Mouse (Mus musculus): Measurements from ENCODE around the gene Pde4b.

Gene Pde4b

DNA sequence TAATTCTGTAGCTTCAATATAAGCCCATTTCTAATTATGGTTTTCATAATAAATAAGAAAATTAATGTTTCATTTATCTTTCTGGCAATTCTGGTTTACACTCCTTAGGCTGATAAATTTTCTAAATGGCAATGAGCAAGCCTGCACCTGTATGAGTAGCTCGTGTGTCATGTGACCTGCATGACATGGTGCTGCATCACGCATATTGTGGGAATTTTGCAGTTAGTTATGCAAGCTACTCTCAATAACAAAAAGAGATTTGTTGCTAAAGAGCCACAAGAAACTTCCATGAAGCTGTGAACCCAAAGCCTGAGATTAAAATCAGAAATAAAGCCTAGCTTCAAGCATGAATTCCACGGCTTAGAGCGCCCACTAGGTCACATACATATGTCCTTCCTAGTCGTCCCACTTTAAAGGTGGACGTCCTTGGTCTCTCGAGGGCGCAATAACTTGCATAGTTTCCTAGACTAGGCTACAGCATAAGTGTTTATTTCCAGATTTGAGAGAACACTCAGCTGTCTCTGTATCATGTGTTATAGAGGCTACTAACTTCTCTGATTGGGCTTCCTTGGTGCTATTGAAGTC is 494.9 kb downstream of the Pde4b start:
- DNase-seq: no peak

DNA sequence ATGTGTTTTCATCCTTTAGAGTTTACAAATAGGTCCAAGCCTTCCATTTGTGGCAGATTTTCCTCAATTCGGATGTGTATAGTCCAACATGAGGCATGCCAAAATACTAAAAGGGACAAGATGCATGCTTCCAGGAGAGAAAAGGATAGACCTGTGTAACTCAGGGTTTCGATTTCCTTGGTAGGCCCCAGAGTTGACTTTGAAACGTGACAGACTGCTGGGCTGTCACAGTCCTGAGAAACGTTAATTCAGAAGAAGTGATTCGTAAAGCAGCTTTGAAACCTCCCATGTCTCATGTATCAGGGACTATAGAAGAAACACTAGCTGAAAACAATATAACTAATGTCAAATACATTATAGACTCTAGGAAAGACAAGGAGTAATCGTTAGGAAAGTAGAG is 495.6 kb downstream of the Pde4b start:
- no peak for DNase-seq

DNA sequence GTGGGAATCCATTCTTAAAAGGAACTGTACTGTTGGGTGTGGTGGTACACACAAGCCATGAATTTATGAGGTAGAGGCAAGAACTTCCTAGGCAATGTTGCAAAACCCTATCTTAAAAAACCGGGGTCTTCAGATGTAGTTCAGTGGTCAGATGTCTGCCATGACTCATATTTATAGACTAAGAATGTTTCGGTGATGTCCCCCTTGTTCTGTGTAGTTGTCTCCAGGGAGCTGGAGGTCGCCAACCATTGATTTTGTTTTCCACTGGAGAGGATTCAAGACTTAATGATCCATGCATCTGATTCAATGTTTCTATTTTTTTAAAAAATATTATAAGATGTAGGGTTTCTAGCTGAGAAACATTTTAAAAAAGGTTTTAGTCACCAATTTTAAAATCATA is 496.1 kb downstream of the Pde4b start:
- no peak for DNase-seq

DNA sequence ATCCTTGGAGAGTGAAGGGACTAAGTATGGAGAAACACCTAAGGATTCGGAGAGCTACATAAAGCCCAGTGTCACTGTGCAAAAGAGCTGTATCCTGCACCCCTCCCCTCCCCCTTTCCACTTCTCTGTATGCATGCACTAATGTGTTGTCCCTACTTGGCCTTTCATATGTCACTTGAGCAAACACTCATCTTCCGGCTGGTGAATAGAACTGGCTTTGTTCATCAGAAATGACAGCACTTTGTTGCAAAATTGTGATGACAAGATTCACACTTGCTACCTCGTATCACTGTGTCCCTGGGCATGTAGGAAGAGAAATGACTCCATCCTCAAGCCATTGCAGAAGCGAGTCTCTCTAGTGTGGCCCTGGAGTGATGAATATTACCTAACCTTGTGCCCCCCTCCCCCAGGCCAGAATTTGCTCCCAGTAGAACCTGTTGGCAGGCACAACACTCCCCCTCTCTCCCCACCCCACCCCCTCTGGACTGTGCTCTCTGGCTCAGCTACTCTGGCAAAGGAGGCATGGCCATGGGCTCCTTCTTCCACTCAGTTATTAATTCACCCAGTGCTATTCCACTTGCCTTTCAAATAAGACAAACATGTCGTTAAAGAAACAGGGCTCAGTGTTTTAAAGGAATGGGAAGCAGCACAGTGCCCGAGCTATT is 497.4 kb downstream of the Pde4b start:
- no peak for DNase-seq

DNA sequence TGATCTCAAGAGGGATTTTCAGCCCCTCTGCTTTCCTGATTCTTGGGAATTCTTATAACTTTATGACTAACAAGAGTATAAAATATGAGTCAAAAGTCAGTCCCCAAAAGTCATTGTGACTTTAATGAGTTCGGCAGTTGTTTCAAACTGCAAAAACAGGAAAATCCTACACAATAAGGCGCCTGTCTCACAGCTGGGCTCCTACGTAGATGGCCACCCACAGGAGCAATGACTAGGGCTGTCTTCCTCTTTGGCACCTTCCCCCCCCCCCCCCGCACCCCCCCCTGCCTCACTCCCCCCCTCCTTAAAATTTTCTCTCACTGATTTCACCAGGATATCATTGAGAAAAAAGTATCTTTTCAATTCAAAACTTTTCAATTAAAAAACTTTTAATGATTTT is 498.2 kb downstream of the Pde4b start:
- no peak for DNase-seq

DNA sequence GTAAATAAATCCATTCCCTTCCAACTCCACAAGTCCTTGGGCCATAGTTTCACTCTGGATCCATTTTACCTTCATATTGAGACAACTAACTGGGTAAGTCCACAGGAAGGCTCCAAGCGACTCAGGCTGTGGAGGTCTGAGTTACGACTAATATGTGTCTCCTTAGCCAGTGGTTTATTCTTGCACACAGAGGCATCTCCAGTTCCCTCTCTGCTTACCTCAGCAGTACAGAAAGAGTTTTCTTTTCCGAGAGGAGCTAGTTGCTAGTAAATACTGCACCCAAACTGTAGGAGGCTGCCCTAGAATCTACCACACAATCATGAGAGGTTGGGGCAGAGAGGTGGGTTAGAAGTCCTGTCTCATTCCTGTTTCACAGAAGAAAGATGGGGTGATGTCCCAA is 499.4 kb downstream of the Pde4b start:
- no peak for DNase-seq

DNA sequence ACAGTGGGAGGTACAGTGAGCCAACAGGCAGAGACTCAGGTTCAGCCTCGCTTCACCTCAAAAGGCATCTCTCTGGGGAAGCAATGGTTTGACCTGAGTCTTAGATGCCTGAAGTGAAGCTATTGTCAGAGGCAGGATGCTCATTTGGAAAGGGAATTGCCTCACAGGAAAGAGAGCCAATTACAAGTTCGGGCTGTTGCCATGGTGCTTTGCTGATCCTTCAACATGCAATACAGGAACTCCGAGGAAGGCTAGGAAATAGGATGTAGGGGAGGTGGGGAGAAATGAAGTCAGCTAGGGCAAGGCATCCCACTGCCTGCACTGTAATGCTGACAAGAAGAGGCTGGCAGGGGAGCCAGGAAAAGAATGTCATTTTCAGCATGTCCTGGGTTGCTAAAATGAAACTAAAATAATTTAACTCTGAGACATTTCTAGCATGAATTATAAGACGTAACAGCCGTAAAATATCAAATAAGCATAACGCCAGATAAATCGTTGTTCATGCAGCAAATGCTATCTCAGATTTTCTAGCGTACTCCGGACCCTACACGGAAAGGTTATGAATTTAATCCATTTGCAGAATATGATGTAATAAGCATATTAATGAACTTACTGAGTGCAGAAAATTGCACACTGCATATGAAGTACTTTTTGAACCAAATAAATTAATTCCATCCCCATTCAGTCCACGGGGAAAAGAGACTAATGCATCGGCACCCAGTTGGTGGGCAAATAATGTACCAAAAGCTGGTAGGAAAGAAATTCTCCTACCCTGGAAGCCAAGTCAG is 501.5 kb downstream of the Pde4b start:
- no peak for DNase-seq

DNA sequence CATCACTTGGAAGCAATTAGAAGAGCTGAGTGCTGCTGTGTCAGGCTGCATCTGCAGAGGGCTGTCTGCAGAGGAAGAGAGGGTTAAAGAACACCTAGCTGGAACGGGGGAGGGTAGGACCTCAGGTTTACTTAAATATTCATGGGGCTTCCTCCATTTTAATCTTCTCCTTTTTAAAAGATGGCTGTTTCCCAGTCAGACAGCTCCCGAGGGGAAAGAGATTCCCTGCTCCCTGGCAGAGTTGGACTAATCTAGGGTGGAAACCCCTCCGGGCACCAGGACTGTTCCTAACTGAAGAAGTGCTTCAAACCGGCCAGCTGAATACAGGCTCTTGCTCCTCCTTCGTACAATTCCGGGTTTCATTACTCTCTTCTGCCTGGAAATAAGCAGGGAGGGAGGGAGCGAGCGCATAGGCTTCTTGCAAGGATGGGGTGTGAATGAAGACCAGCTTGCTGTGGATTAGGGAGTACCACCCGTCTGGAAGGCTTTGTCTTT is 502.2 kb downstream of the Pde4b start:
- no peak for DNase-seq

DNA sequence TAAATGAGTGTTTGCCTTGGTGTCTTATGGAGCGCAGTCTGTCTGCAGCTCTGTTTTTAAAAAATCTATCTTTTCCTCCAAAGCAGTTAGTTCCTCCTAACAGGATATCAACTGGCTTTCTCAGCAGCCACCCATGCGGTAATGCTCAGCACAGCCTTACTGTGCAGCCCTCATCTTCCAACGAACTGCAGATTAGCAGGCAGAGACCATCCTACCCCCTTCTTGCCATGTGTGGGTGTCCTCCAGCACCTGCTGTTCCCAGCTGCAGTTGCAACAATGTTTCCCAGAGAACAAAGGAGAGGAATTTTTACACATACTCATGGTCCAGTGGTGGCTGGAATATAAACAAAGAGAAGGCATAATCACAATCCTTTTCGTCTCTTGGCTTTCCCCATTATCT is 504.5 kb downstream of the Pde4b start:
- DNase-seq: no peak

DNA sequence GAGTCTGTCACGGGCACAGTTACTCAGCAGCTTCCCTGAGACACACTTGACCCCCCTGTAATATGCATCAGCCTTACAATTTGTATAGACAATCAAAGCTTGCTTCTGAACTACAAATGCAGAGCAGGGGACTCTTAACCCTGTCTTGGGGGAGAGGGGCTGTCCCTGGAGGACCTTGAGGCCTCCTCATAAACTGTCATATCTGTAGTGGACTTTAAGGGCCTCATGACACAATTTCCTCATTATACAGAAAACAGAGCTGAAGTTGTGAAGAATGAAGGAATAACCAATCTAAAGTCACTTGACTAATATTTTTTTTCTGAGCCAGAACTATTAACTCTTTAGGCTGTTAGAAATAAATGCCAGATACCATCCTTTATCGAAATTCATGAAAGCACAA is 505.2 kb downstream of the Pde4b start:
- DNase-seq: no peak

DNA sequence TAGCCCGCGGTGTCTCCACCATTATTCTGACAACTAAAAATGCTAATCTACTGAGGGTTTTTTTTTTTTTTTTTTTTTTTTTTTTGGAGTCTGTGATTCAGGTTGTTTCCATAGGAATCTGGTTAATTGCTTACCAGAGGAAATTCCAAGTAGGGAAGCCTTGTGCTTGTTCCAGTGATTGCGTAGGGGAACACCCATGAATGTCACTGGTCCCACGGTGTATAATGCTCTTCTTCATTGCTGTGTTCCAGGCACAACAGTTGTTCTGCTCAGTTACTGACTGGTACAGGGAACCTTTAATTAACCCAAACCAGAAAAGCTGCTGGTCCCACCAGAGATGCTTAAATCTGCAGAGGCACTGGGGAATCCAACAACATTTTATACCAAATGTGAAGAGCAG is 506.3 kb downstream of the Pde4b start:
- DNase-seq: no peak

DNA sequence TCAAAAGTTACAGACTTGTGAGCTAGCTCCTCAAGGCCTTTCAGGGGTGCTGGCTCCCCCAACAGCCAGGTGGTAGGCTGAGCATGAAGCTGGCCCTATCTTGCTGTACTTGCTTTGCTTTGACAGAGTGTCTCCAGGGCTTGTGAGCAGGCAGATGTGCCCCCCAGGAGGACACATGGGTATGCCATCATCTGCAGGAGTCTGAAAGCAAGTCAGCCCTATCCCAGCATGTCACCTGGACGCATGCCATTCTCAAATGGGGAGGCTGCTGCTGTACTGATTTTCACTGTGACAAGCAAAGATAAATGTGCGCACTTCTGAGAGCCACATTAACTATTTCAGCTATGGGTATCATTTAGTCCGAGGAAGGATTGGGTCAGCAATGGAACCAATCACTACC is 507.2 kb downstream of the Pde4b start:
- no peak for DNase-seq

DNA sequence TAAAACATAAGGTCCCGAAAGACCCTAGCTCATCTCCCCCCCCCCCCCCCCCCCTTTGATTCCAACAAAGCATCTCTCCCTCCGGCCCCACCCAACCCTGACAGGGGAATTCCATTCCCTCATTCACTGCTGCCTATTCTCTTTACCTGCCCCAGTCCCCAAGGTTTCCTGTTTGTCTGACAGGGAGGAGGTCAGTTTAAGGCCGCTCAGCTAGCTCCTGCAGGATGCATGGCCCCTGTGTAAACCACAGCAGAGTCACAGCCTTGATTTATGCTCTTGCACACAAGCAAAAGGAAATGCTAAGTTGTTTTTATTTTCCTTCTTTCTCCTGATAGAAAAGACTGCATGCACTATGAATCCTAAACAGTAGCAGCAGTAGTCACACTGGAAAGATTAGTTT is 516.6 kb downstream of the Pde4b start:
- no peak for DNase-seq

DNA sequence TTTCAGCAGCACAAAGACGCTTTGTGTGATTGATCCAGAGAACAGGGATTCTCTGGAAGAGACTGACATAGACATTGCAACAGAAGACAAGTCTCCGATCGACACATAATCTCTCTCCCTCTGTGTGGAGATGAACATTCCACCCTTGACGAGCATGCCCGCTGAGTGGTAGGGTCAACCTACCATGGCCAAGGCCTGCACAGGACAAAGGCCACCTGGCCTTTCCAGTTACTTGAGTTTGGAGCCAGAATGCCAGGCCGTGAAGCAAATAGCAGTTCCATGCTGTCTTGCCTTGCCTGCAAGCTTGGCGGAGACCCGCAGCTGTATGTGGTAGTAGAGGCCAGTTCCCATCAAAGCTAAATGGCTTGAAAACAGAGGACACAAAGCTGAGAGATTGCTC is 517.9 kb downstream of the Pde4b start:
- no peak for DNase-seq

DNA sequence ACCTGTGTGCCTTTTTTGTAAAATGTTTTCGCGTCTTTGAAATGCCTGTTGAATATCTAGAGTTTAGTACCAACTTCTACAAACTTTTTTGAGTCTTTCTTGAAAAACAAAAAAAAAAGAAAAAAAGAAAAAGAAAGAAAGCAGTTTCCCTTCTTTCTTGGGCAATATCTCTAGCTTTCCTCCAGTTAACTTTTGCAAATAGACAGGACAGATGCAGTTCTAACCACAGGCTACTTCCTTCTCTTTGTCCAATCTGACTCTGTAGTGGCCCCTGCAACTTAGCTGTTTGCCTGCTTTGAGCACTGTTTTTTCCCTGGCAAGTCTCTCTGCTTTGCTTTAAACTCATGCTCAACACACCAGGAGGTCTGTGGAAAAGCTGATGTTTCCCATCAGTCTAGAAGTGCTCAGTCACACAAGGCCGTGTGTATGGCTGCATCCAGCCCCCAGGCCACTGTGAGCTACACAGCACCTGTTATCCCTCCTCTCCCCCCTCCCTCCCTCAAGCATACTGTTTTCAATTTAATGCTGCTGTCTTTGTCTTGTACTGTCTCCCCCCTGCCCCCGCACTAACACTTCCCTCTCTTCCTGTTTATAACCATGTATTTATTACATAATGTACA is 518.5 kb downstream of the Pde4b start:
- DNase-seq: no peak

DNA sequence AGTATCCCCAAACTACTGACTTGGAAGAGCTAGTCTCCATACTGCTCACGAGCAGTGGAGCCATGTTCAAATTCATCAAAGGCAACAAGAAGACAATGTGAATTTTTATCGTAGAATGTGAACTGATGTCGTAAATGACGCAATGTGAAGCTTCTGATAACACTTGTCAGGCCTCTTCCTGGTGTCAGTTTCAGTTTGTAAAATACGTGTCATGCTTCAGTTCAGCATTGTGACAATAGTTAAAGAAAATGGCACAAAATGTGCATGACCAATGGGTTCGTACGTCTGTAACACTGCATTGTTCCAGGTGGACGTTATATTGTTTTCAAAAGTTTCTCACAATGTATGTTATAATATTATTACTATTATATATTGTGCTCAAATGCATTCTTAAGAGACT is 519.5 kb downstream of the Pde4b start:
- no peak for DNase-seq

DNA sequence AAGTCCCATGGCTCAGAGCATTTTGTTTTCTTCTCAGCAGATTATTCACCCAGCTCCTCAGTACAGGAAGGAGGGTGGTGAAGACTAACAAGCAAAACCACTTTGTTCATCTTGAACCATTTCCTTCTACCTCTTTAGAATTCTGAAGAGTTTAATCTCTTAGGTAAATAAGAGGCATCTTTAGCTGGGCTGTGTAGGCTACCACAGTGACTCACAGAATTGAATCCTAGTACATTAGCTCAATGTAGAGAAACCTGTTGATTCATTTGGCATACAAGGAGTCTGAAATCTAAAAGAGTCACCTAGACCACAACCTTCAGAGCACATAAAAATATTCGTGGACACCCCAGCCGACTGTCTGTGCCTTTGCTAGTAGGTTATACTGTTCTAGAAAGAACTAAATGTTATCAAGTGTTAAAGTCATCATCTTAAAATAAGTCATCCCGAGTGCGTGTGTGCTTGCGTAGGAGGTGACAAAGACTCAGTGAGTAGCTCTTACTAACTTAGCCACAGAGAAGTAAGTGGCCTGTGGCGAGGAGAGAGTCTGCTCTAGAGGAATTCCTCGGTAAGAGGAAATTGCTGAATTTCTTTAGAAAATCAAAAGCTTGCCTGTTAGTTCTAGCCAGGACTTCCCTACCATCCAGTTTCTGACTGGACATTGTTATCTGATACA is 520.5 kb downstream of the Pde4b start:
- DNase-seq: no peak

DNA sequence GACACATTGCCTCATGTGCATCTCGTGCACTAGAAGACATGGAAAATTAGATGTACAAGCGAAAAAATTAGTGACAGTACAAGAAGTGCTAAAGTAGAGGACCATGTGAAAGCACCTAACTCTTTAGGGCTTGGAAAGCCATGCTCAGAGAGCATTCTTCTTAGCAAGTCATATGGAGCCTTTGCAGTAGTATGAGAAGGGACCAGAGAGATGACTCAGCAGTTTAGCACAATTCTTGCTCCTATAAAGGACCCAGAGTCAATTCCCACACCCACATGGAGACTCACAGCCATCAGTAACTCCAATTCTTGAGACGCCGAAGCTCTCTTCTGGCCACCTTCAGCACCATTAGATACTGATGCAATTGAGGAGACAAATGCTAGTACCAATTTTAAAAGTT is 525.3 kb downstream of the Pde4b start:
- no peak for DNase-seq

DNA sequence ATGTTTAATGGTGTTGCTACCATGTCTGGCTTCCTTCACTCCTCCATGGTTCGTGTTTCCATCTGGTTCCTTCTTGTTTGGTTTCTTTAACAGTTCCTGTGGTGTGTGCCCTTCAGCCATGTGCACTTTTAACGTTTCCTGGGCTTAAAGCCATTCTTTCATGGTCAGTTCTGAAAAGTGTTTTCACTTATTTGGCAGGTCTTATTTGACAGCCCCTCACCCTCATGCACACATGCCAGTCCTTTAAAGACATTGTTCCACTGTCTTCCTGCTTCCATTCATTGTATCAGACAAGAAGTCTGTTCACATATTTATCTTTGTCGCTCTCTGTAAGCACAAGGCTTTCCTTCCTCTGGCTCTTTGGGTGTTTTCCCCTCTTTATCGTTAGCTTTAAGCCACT is 530.4 kb downstream of the Pde4b start:
- no peak for DNase-seq

DNA sequence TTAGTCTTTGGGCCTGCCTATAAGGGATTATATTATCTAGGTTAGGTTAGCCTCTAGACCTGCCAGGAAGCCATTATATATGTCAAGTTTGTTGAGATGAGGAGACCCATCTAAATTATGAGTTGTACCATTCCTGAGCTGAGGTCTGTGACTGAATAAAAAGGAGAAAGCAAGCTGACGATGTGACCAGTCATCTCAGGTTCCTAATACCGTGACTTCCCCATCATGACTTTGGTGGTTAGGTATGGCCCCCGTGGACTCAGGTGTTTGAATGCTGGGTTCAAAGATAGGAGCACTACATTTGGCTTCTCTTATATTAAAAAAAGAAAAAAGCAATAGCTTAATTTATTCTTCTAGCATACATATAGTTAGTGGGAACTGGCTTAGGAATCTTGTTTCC is 531.3 kb downstream of the Pde4b start:
- no peak for DNase-seq

DNA sequence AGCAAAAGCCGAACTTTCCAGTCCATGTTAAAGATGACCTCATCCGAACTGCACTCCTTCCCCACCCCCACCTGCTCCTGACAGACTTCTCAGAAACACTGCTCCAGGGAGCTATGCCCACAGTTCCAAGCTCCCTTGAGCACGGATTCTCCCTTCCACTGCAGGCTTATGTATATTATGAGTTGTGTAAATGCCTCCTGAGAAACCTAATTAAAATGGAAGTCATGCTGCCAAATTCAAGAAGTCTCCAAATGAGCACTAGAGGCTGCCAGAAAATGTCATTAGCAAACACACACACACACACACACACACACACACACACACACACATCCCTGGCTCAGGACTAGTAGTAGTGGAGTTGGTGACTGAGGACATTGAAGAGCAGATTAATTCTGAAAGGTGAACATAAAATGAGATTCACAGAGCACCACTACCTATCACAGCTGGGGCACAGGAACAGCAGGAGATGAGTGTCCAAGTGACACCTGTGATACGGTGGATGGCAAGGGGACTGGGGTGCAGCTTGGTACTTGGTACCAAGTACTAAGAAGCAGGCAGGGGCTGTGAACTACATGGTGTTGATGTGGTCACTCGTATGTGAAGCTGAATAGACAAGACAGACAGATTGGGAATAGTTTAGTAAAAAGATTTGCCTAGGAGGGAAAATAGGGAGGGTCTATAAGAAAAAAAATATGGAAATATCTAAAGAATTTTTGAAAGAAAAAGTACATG is 533.0 kb downstream of the Pde4b start:
- no peak for DNase-seq

DNA sequence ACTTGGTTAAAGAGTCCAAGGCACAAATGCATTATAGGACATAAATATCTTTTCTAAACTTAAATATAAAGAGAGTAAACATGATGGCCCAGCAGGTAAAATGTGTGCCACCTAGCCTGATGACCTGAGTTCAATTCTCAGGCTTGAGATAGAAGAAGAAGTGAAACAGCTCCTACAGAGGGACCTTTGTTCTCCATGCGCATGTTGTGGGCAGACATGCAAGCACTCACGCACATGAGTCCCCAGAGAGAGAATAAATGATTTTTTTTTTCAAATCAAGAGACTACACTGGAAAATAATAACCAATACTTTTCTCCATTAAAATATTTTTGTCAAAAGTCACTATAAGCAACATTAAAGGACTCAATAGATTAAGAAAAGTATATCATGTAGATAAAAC is 533.8 kb downstream of the Pde4b start:
- DNase-seq: no peak

DNA sequence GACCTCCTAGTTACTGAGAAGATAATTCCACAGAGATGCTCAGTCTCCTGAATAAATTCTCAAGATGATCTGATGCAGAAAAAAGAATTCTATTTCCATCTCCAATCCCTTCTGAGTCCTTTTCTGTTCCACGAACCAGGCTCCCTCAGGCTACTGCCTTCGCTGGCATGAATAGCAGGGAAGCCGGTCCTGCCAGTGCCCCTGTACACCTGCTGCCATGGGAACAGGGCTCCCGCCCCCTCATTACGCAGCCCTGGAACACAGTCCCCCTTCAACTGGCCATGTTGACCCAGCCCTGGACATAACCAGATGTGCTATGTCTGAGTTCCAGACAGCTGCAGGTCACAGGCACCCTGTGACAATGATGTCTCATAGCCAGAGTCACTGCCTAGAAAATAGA is 535.6 kb downstream of the Pde4b start:
- DNase-seq: no peak
